Mouse (Mus musculus) retina, postnatal 7 days (tissue): ENCODE data around the gene Mrpl52.

Experiments
- DNase-seq: peaks from one replicate; pipeline ENCODE4 v3.0.0-alpha.2; 2012; ENCODE audit warnings: low read depth, low spot score

Mrpl52 gene

GRCm38 (mm10) chr14:54432837-54433830 lies 6.4 kb downstream of the Mrpl52 start:
- no peak for DNase-seq

GRCm38 (mm10) chr14:54433941-54434531 lies 7.3 kb downstream of the Mrpl52 start:
- no peak for DNase-seq

- DNase-seq = no peak
Observed at GRCm38 (mm10) chr14:54435194-54435918, 8.6 kb downstream of the Mrpl52 start.

GRCm38 (mm10) chr14:54439155-54439554 lies 12.4 kb downstream of the Mrpl52 start:
- no peak for DNase-seq

DNA sequence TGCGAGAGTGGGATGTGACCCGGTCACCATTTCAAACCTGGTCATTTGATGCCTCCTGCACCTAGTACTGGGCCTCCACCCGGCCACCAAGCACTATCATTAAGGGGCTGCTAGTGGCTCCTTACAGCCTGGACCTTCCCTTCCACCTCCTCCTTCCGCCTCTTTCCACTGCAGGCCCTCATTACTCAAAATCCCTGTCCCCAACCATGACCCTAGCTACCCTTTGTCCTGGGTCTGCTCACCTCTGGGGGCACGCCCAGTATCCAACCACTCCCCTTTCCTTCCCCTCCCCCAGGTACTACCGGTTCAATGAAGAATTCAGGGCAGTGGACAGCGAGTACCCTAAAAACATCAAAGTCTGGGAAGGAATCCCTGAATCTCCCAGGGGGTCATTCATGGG lies 12.9 kb downstream of the Mrpl52 start:
- DNase-seq = no peak

DNA sequence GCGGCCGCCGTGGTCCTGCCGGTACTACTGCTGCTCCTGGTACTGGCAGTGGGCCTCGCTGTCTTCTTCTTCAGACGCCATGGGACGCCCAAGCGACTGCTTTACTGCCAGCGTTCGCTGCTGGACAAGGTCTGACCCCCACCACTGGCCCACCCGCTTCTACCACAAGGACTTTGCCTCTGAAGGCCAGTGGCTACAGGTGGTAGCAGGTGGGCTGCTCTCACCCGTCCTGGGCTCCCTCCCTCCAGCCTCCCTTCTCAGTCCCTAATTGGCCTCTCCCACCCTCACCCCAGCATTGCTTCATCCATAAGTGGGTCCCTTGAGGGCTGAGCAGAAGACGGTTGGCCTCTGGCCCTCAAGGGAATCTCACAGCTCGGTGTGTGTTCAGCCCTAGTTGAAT lies 13.8 kb downstream of the Mrpl52 start:
- no peak for DNase-seq

GRCm38 (mm10) chr14:54441365-54441764 lies 14.7 kb downstream of the Mrpl52 start:
- no peak for DNase-seq

GRCm38 (mm10) chr14:54442548-54442947 lies 15.8 kb downstream of the Mrpl52 start:
- no peak for DNase-seq

GRCm38 (mm10) chr14:54443196-54443595 lies 16.5 kb downstream of the Mrpl52 start:
- no peak for DNase-seq

- DNase-seq = no peak
Observed at GRCm38 (mm10) chr14:54443712-54444618, 17.3 kb downstream of the Mrpl52 start.

DNA sequence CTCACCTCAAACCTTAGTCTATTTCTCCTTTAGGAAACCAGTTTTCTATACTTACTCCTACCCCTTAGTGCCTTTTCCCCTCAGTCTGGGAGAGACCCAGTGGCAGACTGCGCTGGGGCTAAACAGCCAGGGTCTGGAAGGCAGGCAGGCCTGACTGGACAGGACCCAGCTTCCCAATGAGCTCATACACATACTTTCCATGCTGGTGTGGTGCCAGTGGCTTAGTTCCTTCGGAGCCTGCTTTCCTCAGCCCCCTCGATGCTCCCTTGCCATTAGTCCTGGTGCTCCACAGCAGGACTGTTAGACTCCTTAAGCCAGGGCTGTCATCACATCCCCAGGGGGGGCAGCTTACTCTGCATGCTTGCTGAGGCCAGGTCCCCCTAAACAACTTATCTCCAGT lies 18.8 kb downstream of the Mrpl52 start:
- no peak for DNase-seq

DNA sequence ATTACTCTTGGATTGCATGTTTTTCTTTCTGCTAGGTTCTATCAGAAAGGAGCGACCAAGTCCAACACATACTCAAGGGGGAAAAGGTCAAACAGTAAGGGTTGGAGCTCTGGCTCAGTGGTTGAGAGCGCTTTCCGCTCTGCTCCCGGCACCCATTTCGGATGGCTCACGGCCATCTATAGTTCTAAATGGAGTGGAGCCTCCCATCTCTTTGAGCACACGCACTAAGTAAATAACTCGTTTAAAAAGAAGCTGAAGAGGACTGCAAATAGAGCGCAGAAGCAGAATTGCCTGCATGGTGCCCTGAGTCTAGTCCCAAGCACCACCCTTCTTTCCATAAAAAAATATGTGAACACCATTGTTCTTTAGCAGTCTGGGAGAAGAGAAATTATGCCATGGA lies 26.9 kb downstream of the Mrpl52 start:
- no peak for DNase-seq

DNA sequence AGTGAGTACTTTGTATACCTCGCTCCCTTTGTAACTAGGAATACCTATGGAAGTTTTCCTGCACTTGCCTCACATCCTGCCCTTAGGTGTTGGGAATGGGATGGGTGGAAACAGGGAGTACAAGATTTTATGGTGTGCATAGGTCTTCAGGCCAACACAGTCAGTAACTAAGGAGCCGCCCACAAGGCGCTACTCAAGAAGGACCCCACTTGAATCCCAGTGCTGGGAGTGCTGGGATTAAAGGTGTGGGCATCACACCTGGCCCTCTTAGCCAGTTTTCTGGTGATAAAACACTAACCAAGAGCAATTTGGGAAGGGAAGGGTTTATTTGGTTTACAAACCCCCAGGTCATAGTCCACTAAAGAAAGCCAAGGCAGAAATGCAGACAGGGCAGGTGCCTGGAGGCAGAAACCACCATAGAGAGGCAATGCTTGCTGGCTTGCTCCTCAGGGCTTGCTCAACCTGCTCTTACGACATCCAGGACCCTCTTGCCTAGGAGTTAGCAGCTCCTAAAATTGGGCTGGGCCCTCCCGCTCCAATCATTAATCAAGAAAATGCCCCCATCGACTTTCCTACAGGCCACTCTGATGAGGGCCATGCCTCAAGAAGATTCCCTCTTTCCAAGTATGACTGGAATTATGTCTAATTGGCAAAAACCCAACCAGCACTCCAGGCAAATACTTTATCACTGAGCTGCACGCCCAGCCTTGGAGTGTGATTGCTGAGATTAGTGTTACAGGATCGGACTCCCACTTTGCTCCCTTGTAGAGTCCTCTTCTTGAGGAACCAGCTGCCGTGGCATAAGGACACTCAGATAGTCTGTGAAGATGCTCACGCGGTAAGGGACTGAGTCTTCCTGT lies 28.2 kb downstream of the Mrpl52 start:
- DNase-seq = no peak

- no peak for DNase-seq
Observed at GRCm38 (mm10) chr14:54457907-54458569, 31.3 kb downstream of the Mrpl52 start.

GRCm38 (mm10) chr14:54462146-54462545 lies 35.4 kb downstream of the Mrpl52 start:
- DNase-seq = no peak

GRCm38 (mm10) chr14:54463108-54463958 lies 36.6 kb downstream of the Mrpl52 start:
- no peak for DNase-seq

DNA sequence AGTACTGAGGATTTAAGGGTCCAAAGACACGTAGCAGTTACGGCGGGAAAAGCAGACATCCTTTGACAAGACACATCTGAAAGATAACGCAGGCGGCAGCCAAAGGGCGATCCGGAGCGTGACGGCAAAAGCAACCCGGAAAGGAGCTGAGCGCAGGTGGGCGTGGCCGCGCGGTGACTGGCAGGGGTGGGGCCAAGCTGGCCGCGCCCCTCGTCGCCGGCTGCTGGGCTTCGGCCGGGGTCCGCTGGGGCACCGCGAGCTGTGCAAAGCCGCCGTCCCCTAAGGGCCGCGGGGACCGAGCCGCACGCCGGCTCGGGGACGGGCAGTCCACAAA lies 37.2 kb downstream of the Mrpl52 start, which contains the start of gene Lrp10:
Lrp10 (plus strand) TSS at position 179 of the 334 bp plus-strand sequence.
- DNase-seq = peak; percentile 57

DNA sequence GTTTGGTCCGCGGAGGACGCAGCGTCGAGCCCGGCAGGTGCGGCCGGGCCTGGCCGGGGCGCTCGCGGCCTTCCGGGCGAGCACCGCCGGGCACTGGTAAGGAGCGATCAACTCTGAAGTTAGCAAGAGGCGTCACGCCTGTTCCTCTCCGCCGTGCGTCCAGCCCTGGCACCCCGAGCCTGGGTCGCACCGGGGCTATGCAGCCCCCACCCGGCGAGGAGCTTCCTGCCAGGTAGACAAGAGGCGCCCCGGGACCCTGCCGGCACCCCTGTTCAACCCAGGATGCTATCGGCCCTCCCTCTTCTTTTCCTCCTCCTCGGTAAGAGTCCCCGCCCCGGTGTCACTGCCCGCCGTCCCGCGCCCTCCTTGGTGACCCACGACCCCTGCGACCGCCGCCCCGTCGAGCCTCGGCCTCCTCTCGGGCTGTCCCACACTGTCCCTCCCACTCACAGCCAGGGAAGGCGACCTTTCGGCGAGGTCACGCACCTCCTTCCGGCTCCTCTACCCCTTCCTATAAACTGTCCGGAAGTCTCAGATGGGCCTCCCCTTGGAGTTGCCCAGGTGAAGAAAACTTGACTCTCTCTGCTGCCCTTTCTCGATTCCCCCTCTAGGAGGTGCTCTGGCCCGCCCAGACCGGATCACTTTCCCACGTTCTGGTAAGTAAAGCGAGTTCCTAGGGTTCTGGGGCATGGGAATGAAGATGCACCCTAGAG lies 37.7 kb downstream of the Mrpl52 start:
- no peak for DNase-seq
